Mouse (Mus musculus) gastrocnemius, adult 8-10 months (tissue): ENCODE data around the gene Zfp992. TPM values are rescaled to one million over a fixed set of nuclear protein-coding genes. Genes with fewer than 3 reads are reported as not detected.
"Not testable (repeated sequence)": the region's sequence is repeated elsewhere in the genome, so short reads cannot be mapped to it uniquely, and the experiment has no call there.

ENCODE experiments used
- DNase-seq, 2 experiments: peaks; one replicate each; pipeline ENCODE4 v3.0.0; 2022; ENCODE audit warnings: low spot score in 2 of 2
- total RNA-seq, 4 experiments: library from RNA; stranded (reverse); gene quantifications; 2 replicates each; pipeline ENCODE4 v1.2.4; 2022

Gene Zfp992
- under 1 TPM; 0.60 to 0.76 (median 0.71) TPM for total RNA-seq

GRCm38 (mm10) chr4:146448950-146449349 is at the start of gene Zfp992:
Zfp992 (plus strand) TSS chr4:146449023.
- not testable (repeated sequence) for DNase-seq

GRCm38 (mm10) chr4:146429467-146429866 is 19.4 kb upstream of the Zfp992 start:
- not testable (repeated sequence) for DNase-seq

GRCm38 (mm10) chr4:146430876-146431275 is 17.9 kb upstream of the Zfp992 start:
- DNase-seq, result not testable (repeated sequence)

- DNase-seq, result not testable (repeated sequence)
Measured at GRCm38 (mm10) chr4:146435539-146435938, 13.3 kb upstream of the Zfp992 start.

- DNase-seq, result not testable (repeated sequence)
Measured at GRCm38 (mm10) chr4:146437256-146437655, 11.6 kb upstream of the Zfp992 start.

GRCm38 (mm10) chr4:146444345-146444744 is 4.5 kb upstream of the Zfp992 start:
- not testable (repeated sequence) for DNase-seq

- DNase-seq, result not testable (repeated sequence)
Measured at GRCm38 (mm10) chr4:146445121-146445520, 3.7 kb upstream of the Zfp992 start.

- DNase-seq, result not testable (repeated sequence)
Measured at GRCm38 (mm10) chr4:146446135-146446534, 2.7 kb upstream of the Zfp992 start.

GRCm38 (mm10) chr4:146447016-146447415 is 1.8 kb upstream of the Zfp992 start:
- DNase-seq, result not testable (repeated sequence)

GRCm38 (mm10) chr4:146449711-146450110 is 888 bp downstream of the Zfp992 start:
- DNase-seq, result not testable (repeated sequence)

- not testable (repeated sequence) for DNase-seq
Measured at GRCm38 (mm10) chr4:146452576-146452975, 3.8 kb downstream of the Zfp992 start.

- DNase-seq, result not testable (repeated sequence)
Measured at GRCm38 (mm10) chr4:146454170-146454569, 5.3 kb downstream of the Zfp992 start.

GRCm38 (mm10) chr4:146454896-146455295 is 6.1 kb downstream of the Zfp992 start:
- DNase-seq, result no peak

- DNase-seq, result no peak
Measured at GRCm38 (mm10) chr4:146455321-146455721, 6.5 kb downstream of the Zfp992 start.

GRCm38 (mm10) chr4:146456061-146456726 is 7.4 kb downstream of the Zfp992 start:
- no peak for DNase-seq

- DNase-seq, result no peak
Measured at GRCm38 (mm10) chr4:146457126-146457525, 8.3 kb downstream of the Zfp992 start.

- DNase-seq, result no peak
Measured at GRCm38 (mm10) chr4:146457720-146458119, 8.9 kb downstream of the Zfp992 start.

- DNase-seq, result not testable (repeated sequence)
Measured at GRCm38 (mm10) chr4:146459822-146460221, 11.0 kb downstream of the Zfp992 start.

- not testable (repeated sequence) for DNase-seq
Measured at GRCm38 (mm10) chr4:146460685-146461084, 11.9 kb downstream of the Zfp992 start.

GRCm38 (mm10) chr4:146463649-146464351 is 15.0 kb downstream of the Zfp992 start:
- DNase-seq, result not testable (repeated sequence)

- not testable (repeated sequence) for DNase-seq
Measured at GRCm38 (mm10) chr4:146469984-146470383, 21.2 kb downstream of the Zfp992 start.

- not testable (repeated sequence) for DNase-seq
Measured at GRCm38 (mm10) chr4:146474181-146474580, 25.4 kb downstream of the Zfp992 start.
